Mouse (Mus musculus) limb, embryonic 14.5 days (tissue): ENCODE measurements at regions not wholly inside any gene's neighbourhood (a gene's known extent, or its start where the extent isn't known, plus 50 kb on each side); places are given as distances from the start of the nearest gene placed in this dataset.

Experiments
- ATAC-seq: fragments of 200-750 bp; cut with Nextera tagmentation; 2 replicates; pipeline ENCODE4 v1.8.0; 2017; ENCODE audit warnings: low read depth, moderate number of reproducible peaks, moderate TSS enrichment; ENCODE audit not compliant: low FRiP score
- DNase-seq: peaks from one replicate; pipeline ENCODE4 v3.0.0-alpha.2; 2015; ENCODE audit warnings: low spot score
- H3K27ac ChIP-seq: fragments of 300-500 bp; sonication (generic); replicated peaks from 2 replicates; pipeline ENCODE4 v1.5.1; 2014; ENCODE audit warnings: low read depth, mild to moderate bottlenecking, low read length, moderate library complexity, mixed read lengths
- H3K27me3 ChIP-seq: fragments of 300-500 bp; sonication (generic); 2 replicates; pipeline ENCODE4 v1.6.1; 2014; ENCODE audit warnings: low read length, mixed read lengths; ENCODE audit not compliant: control insufficient read depth, insufficient read depth
- H3K36me3 ChIP-seq: fragments of 300-500 bp; sonication (generic); 2 replicates; pipeline ENCODE4 v1.6.1; 2014; ENCODE audit warnings: mild to moderate bottlenecking, low read length, moderate library complexity, mixed read lengths; ENCODE audit not compliant: control insufficient read depth, insufficient read depth
- H3K4me1 ChIP-seq: fragments of 300-500 bp; sonication (generic); 2 replicates; pipeline ENCODE4 v1.6.1; 2014; ENCODE audit warnings: antibody characterized with exemption, low read length, mixed read lengths; ENCODE audit not compliant: control insufficient read depth, insufficient read depth
- H3K4me2 ChIP-seq: fragments of 300-500 bp; sonication (generic); replicated peaks from 2 replicates; pipeline ENCODE4 v1.6.1; 2014; ENCODE audit warnings: low read depth, mild to moderate bottlenecking, low read length, moderate library complexity; ENCODE audit not compliant: severe bottlenecking
- H3K4me3 ChIP-seq: fragments of 300-500 bp; sonication (generic); replicated peaks from 2 replicates; pipeline ENCODE4 v1.5.1; 2014; ENCODE audit warnings: low read length
- H3K9ac ChIP-seq: fragments of 300-500 bp; sonication (generic); 2 replicates; pipeline ENCODE4 v1.6.1; 2014; ENCODE audit warnings: mild to moderate bottlenecking, low read depth, low read length, moderate library complexity; ENCODE audit not compliant: severe bottlenecking
- H3K9me3 ChIP-seq: fragments of 300-500 bp; sonication (generic); 2 replicates; pipeline ENCODE4 v1.6.1; 2016; ENCODE audit warnings: low read length; ENCODE audit not compliant: control insufficient read depth
- POLR2A ChIP-seq: fragments of 200-500 bp; IDR thresholded peaks from 2 replicates; pipeline ENCODE4 v1.8.0; 2012; ENCODE audit warnings: inconsistent platforms, mild to moderate bottlenecking, moderate library complexity, borderline replicate concordance; ENCODE audit not compliant: insufficient read depth, insufficient read length; ENCODE audit errors: extremely low read depth
- WGBS: fragments of 180-500 bp; shearing (Covaris S2); extraction: QIAGEN DNeasy Blood & Tissue Kit; methylation state at CpG from one replicate; pipeline ENCODE4 v1.1.7; 2014; 5-methylcytosine and 5-hydroxymethylcytosine counted together

DNA sequence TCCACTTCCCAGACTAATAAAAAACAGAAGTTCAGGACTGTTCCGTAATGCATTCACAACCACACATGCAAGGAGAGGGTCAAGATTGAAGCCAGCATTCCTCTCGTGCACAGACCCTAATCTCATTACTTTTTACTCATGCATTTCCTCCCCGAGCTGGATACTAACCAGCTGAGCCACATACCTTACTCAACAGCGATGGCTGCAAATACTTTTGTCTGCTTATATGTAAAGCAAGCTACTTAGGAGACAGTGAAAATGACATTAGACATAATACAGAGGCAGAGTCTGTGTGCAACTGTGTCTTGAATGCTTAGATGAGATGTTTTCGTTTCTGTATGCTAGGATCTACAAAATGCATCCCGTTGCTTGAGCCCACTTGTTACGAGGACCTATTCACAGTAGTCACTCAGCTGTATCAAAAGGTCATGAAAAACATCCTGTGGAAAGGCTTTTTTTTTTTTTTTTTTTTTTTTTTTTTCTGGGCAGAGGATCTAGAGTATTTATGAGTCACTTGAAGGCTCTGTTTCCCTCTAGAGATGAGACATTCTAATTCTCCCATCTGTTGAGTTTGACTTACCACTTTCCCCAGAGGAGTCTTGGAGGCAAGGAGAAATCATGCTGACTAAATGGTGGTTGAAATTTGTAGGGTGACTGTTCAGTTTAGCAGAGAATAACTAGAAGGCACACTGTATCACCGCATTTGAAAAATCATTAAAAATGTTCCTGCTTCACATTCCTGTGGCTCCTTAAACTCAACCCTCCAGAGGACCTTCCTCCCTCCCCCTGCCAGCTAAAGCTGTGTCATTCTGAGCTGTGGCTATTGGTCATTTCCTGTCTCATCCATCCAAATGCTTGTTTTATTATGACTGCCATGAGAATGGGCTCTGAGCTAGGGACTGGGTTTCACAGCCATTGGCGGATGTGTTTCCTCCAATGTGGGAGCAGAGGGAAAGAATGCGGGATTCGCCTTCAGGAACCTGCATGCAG is 1364.1 kb upstream of the A1bg start:
- Histone ChIP-seq H3K27ac (no peak overlapping the region), H3K27me3 (no peaks in the 10 kb centered on the region), H3K4me2 (no peak overlapping the region), H3K9ac (no peak overlapping the region), H3K4me3 (no peak overlapping the region), H3K36me3 (no peaks in the 10 kb centered on the region), H3K9me3 (no peaks in the 10 kb centered on the region), H3K4me1 (peaks cover 16% of the 10 kb centered on the region)
- WGBS = 37% methylated on average over 11 of the region's 11 CpGs
- peak; percentile 35 for DNase-seq
- peak; percentile 57 for ATAC-seq
- no peak for TF ChIP-seq POLR2A

- WGBS = 92% methylated on average over 7 of the region's 7 CpGs
- Histone ChIP-seq H3K9me3 (no peaks in the 10 kb centered on the region), H3K4me2 (no peak overlapping the region), H3K4me3 (no peak overlapping the region), H3K27ac (no peak overlapping the region), H3K36me3 (no peaks in the 10 kb centered on the region), H3K4me1 (peaks cover 16% of the 10 kb centered on the region), H3K27me3 (no peaks in the 10 kb centered on the region), H3K9ac (no peak overlapping the region)
- ATAC-seq (no peak), DNase-seq (no peak)
- no peak for TF ChIP-seq POLR2A
These were observed 1362.1 kb upstream of the A1bg start for GRCm38 (mm10) chr15:62284606-62285531.

DNA sequence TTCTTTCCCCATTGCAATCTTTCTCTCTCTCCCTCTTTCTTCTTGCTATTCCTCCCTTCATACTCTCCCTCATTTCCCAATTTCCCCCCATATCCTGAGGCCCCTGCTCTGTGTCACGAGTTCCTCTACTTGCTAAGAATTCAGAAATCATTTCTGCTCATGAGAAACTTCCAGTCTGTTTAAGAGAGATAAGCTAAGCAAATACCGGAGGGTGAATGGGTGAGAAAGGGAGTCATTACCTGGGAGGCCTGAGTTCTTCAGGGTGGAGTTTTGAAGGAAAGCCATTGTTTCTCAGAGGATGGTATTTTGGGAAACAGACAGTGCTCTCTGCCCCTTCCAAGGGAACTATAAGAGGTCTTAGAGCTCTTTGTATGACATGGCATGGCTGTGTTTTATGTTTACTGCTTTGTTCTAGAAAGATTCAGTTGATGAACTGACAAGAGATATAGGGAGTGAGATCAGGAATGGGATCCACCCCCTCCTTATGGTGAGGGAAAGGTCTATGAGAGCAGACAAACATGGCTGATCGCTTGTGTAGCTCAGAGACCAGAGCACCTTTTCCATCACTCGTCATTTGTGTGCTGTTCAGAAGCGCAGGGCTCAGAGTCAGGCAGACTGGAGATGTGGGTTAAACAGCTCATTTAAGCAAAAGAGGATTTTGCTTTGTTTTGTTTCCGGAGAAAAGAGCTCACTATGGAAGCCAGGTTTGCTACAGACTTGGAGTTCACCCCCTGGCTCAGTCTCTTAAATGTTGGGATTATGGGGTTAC is 1361.0 kb upstream of the A1bg start:
- Histone ChIP-seq H3K9me3 (no peaks in the 10 kb centered on the region), H3K4me3 (no peak overlapping the region), H3K27me3 (no peaks in the 10 kb centered on the region), H3K4me1 (peaks cover 18% of the 10 kb centered on the region), H3K36me3 (no peaks in the 10 kb centered on the region), H3K27ac (no peak overlapping the region), H3K9ac (no peak overlapping the region), H3K4me2 (no peak overlapping the region)
- WGBS = 74% methylated on average over 6 of the region's 6 CpGs
- DNase-seq (no peak), ATAC-seq (no peak)
- TF ChIP-seq POLR2A = no peak

DNA sequence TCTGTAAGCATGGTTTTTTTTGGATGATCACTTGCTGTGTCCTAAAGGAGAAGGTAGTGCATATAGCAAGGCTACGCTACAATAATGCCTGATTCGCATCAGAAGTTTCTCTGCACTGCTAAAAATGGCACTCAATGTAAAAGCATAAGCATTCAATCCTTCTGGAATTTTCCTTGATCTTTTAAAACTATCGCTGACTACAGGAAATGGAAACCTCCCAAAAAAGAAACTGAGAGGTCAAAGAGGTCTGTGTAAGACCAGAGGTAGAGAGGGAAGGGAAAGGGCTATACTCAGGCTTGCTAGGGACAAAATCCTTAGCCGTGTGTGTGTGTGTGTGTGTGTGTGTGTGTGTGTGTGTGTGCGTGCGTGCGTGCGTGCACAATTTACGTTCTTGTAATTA is 1359.8 kb upstream of the A1bg start:
- DNase-seq (no peak), ATAC-seq (no peak)
- Histone ChIP-seq H3K27ac (no peak overlapping the region), H3K4me1 (peaks cover 18% of the 10 kb centered on the region), H3K36me3 (no peaks in the 10 kb centered on the region), H3K4me3 (no peak overlapping the region), H3K27me3 (no peaks in the 10 kb centered on the region), H3K9ac (no peak overlapping the region), H3K4me2 (no peak overlapping the region), H3K9me3 (no peaks in the 10 kb centered on the region)
- 52% methylated on average over 9 of the region's 9 CpGs for WGBS
- TF ChIP-seq POLR2A = no peak
